Mouse (Mus musculus): ENCODE measurements around the gene Ano1.

The Ano1 gene

GRCm38 (mm10) chr7:144768845-144769244 is 17.1 kb upstream of the Ano1 start:
- DNase-seq (ENCODE audit: extremely low spot score, low read depth, low spot score), result no peak

- DNase-seq (ENCODE audit: extremely low spot score, low read depth, low spot score), result no peak
Measured at GRCm38 (mm10) chr7:144764537-144765282, 12.9 kb upstream of the Ano1 start.

- no peak for DNase-seq (ENCODE audit: extremely low spot score, low read depth, low spot score)
Measured at GRCm38 (mm10) chr7:144764013-144764412, 12.2 kb upstream of the Ano1 start.

DNA sequence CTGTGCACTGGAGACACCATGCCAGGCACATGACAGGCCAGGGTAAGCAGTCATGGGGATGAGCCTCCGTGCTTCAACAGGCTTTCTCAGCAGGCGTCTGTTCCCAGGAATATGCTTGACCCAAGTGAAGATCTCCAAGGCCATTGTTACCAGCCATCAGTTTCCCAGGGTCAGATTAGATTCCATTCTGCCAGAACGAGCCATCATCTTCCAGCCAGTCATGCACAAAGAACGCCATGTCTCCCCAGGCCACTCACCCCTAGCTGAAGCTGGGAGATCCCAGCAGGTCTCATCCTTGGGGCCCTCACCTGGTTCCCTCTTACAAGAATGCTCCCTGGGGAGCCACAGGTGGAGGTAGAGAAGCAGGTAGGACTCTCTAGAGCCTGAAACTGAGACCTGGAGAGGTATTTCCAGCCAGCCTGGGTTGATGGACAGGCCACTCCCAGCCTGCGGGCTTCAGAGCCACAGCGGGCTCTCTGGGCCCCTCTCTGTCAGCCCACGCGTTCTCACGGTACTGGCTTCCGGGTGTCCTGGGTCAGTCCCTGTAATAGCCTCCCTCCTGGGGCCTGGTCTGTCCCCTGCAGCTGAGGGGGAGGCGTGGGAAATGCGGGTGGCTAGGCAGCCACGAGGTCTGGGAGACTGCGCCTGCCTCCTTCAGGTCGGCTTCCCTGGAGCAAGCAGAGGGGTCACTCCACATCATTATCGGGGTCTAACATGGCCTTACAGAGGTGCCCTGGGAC is 10.9 kb upstream of the Ano1 start:
- DNase-seq (ENCODE audit: extremely low spot score, low read depth, low spot score), result no peak

DNA sequence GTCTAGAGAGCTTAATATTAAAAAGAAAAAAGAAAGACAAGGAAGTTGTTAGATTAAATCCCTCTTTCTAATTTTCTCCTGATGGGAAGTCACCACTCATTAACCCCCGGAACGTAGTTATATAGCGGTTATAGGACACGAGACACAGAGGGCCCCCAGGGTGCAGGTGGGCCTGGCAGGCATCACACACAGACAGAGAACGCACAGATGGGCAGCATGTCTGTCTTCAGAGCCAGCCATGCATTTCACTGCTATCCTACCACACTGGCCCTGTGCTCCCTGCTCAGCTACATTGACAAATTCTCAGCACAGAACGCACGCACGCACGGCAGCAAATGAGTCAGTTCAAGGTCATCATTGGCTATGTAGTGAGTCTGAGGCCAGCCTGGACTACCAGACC is 8.5 kb upstream of the Ano1 start:
- DNase-seq (ENCODE audit: extremely low spot score, low read depth, low spot score), result no peak

- no peak for DNase-seq (ENCODE audit: extremely low spot score, low read depth, low spot score)
Measured at GRCm38 (mm10) chr7:144759455-144759854, 7.7 kb upstream of the Ano1 start.

GRCm38 (mm10) chr7:144755511-144756378 is 4.0 kb upstream of the Ano1 start:
- DNase-seq (ENCODE audit: extremely low spot score, low read depth, low spot score), result no peak

DNA sequence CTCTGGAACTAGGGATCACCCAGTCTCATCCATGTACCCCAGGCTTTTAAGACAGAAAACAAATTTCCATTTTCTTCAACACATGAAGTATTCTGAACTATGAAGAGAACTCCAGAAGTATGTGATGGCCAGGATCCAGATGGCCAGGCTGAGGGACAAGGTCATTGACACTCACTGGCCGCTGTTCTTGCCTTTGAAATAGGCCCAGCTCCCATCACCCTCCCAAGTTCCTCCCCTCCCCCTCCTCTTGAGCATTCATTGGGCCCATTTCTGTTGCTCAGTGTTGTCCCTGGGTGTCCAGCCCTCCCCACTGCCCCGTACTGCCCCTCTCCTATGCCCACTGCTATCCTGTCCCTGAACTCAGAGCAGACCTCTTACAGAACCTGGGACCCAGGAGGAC is 2.9 kb upstream of the Ano1 start:
- no peak for DNase-seq (ENCODE audit: extremely low spot score, low read depth, low spot score)

GRCm38 (mm10) chr7:144753657-144754031 is 1.9 kb upstream of the Ano1 start:
- no peak for DNase-seq (ENCODE audit: extremely low spot score, low read depth, low spot score)

- no peak for DNase-seq (ENCODE audit: extremely low spot score, low read depth, low spot score)
Measured at GRCm38 (mm10) chr7:144752919-144753656, 1.3 kb upstream of the Ano1 start.

DNA sequence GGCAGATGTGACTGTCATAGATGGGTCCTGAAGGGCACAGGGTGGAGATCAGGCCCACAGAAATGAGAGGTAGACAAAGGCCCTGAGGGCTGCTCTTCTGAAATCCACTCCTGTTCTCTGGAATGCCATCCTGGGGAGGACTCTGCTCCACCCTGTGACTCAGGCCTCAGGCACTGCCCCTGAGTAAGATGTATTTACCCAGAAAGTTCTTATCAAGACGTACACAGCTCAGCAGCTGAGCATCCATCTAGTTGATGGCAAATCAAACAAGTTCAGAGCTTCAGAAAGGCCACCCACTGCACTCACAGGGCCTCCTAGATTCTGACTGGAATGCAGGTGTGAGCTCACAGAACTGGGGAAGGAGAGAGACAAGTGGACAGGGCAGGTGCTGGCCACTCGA is 4.0 kb downstream of the Ano1 start:
- DNase-seq (ENCODE audit: extremely low spot score, low read depth, low spot score), result no peak

DNA sequence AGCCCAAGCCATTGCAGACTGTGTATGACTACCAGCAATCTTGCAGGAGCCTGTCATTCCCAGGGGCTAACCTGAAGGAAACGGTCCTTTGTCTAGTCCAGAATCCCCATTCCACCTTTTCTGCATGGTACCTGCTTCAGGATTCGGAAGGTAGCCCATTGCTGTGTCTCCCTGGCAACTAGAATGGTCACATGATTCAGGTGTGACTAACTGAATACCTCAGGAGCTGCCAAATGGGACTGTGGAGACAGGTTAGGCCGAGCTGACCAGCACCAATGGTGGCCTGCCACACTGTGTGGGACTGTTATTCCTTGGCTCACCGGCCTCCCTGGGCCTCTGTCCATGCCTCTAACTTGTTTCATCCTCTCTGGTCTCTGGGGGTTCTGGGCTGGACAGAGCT is 5.3 kb downstream of the Ano1 start:
- DNase-seq (ENCODE audit: extremely low spot score, low read depth, low spot score), result no peak

DNA sequence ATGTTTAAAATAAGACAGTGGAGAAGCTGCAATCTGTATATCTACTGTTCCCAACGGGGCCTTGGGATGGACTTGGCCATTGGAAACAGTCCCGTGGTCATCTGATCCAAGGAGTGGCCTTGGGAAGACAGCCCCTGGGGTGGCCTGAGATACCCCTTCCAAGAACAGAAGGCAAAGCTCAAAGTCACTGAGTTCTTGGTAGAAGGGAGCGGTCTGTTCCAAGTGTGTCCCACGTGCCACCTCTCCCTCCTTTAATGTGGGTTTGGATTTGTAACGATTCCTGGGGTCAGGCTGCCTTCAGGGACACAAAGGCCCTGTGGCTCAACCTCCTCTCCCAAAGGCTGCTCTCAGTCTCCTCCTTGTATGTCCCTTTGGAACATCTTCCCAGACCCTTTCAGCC is 7.9 kb downstream of the Ano1 start:
- DNase-seq (ENCODE audit: extremely low spot score, low read depth, low spot score), result no peak

DNA sequence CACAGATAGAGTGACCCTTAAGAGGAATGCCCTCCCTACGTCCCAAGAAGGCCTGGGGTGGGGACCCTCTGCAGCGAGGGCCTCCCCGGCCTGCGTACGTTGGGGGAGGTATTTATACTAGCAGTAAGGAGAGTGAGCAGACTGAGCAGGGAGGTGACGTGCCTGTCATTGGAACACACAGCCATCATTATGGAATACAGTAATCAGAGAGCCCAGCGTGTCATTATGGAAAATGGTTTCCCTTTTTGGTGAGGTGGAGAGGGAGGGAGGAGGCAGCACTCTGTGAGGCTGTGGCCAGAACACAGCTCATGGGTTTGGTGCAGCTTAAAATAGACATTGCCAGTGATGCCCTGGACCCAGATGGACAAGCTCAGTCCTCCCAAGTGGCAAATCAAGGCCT is 11.1 kb downstream of the Ano1 start:
- no peak for DNase-seq (ENCODE audit: extremely low spot score, low read depth, low spot score)

GRCm38 (mm10) chr7:144739810-144740209 is 12.0 kb downstream of the Ano1 start:
- no peak for DNase-seq (ENCODE audit: extremely low spot score, low read depth, low spot score)

DNA sequence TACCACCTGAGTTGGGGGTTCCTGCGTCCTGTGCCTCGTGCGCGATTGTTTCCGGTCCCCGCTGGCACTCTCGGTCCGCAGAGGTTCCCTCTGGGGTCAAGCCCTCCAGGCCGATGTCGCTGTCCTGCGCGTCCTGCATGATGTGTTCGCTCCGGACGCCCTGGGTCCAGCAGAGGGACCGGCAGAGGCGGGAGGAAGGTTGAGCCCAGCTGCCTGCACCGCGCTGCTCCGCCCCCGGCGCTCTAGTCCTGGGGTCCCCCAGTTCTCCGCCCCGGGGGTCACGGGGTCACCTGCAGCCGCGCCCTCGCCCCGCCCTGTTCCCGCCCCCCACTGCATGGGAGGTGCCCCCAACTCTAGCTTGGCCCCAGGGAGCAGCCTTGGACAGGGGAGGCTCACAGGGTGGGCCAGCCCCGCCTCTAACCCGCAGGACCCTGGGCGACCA is 13.4 kb downstream of the Ano1 start:
- no peak for DNase-seq (ENCODE audit: extremely low spot score, low read depth, low spot score)

- DNase-seq (ENCODE audit: extremely low spot score, low read depth, low spot score), result no peak
Measured at GRCm38 (mm10) chr7:144731897-144732291, 19.9 kb downstream of the Ano1 start.

DNA sequence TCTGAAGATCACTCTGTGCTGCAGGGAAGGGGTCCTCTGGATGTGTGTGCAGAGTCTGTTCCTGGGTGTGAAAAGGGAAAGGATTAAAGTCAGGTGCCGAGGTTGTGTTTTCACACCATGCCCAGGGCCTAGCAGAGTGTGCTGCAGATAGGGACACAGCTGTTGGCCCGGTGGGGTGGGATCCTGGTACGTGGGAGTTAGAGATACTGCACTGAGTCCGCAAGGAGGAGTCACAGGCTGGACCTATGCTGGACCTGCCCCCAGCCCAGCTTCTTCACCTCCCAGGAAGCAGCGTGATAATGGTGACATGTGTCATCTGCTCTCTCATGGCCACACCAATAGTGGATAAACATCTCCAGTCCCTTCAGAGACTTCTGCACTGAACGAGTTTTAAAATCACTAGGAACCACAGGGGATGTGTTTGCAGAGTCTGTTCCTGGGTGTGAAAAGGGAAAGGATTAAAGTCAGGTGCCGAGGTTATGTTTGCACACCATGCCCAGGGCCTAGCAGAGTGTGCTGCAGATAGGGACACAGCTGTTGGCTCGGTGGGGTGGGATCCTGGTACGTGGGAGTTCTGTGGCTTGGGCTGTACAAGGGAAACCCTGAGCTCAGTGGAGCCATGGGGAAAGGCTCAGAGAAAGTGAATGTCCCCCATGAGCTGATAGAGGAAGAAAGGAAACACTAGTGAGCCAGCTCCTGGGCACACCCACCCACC is 20.4 kb downstream of the Ano1 start:
- no peak for DNase-seq (ENCODE audit: extremely low spot score, low read depth, low spot score)

GRCm38 (mm10) chr7:144724283-144724682 is 27.5 kb downstream of the Ano1 start:
- no peak for DNase-seq (ENCODE audit: extremely low spot score, low read depth, low spot score)

DNA sequence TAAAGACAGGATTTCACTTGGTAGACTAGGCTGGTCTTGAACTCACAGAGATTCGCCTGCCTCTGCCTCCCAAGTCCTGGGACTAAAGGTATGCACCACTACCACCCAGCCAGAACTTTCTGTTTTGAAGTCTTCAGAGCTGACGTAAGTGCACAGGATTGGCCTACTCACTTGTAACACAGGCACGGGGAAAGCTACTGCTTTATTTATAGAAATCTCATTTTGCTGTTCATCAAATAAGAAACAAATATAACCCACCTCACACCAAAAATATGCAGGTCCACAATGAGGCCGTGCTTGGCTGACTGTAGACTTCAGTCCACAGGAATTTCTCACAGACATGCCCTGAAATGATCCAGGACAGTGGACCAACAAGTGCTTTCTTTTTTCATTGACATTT is 31.8 kb downstream of the Ano1 start:
- DNase-seq (ENCODE audit: extremely low spot score, low read depth, low spot score), result no peak
